Mouse (Mus musculus) c-Kit-positive CD71-positive TER-119-positive erythroid progenitor cells, embryonic 14.5 days (primary cell): ENCODE data around the gene Gm21860.
A peak's percentile ranks its signal among the peaks of the same experiment; 100 is the strongest.
"Not testable (repeated sequence)": the region's sequence is repeated elsewhere in the genome, so short reads cannot be mapped to it uniquely, and the experiment has no call there.

Experiments
- DNase-seq: peaks from one replicate; pipeline ENCODE4 v3.0.0-alpha.2; 2013; ENCODE audit warnings: low spot score

The Gm21860 gene

GRCm38 (mm10) chrY:90732101-90732542, 22.5 kb downstream of the Gm21860 start:
- DNase-seq, result peak; percentile 97

DNA sequence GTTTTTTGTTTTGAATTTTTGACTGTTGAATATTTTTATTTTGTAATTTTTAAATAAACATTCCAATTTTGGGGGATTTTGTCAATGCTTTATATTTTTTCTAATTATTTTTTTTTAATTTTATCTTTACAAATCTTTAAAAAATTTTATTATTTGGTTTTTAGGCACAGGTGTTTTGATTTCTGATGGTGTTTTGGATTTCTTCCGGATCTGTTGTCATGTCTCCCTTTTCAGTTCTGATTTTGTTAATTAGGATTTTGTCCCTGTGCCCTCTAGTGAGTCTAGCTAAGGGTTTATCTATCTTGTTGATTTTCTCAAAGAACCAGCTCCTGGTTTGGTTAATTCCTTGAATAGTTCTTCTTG, 23.0 kb downstream of the Gm21860 start:
- not testable (repeated sequence) for DNase-seq

- not testable (repeated sequence) for DNase-seq
These were observed 23.6 kb downstream of the Gm21860 start for GRCm38 (mm10) chrY:90730908-90731592.

GRCm38 (mm10) chrY:90729816-90730303, 24.8 kb downstream of the Gm21860 start:
- not testable (repeated sequence) for DNase-seq

DNA sequence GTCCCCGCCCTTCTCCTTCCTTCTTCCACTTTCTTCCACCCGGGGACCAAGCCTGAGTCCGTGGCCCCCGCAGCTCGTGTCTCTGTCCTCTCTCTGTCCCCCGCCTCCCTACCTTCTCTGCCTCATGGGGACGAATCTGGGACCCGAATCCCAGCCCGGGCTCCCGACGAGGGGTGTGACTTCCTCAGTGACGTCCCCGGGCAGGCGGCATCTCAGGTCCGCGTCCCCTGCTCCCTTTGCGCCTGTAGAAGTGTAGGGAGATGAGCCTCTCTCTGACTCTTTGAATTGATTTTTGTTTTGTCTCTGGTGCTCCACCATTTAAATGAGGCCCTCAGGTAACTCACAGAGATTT, 25.7 kb downstream of the Gm21860 start:
- not testable (repeated sequence) for DNase-seq

DNA sequence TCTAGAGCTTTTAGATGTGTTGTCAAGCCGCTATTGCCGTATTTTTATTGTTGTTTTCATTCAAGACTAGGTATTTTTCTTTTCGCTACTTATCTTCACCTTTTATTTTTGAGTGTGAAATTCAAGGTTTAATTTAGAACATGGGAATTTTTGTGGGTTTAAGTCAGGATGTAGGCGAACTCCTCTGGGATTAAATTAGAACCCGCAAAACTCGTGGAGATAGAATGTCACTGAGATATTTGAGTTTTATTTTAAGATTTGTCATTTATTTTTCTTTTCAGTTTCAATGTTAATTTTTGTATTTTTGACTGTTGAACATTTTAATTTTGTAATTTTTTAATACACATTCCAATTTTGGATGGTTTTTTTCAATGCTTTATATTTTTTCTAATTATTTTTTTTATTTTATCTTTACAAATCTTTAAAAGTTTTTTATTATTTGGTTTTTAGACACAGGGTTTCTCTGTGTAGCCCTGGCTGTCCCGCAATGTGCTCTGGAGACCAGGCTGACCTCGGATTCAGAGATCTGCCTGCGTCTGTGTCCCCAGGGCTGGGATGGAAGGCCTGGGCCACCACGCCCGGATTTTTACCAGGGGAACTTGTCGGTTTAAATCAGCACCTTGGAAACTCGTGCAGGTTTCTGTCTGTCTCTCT, 26.2 kb downstream of the Gm21860 start:
- not testable (repeated sequence) for DNase-seq

DNA sequence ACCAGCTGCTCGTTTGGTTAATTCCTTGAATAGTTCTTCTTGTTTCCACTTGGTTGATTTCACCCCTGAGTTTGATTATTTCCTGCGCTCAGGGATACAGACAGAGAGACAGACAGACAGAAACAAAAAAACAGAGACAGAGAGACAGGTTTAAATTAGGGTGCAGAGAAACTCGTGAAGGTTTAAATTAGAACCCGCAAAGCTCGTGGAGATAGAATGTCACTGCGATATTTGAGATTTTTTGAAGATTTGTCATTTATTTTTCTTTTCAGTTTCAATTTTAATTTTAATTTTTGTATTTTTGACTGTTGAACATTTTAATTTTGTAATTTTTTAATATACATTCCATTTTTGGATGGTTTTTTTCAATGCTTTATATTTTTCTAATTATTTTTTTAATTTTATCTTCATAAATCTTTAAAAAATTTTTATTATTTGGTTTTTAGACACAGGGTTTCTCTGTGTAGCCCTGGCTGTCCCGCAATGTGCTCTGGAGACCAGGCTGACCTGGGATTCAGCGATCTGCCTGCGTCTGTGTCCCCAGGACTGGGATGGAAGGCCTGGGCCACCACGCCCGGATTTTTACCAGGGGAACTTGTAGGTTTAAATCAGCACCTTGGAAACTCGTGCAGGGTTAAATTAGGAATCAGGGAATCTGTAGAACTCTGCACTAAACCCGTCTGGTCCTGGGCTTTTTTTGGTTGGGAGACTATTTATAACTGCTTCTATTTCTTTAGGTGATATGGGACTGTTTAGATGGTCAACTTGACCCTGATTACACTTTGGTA, 27.3 kb downstream of the Gm21860 start:
- not testable (repeated sequence) for DNase-seq

- DNase-seq, result peak; percentile 69
These were observed 28.7 kb downstream of the Gm21860 start for GRCm38 (mm10) chrY:90725701-90726451.

GRCm38 (mm10) chrY:90725166-90725565, 29.5 kb downstream of the Gm21860 start:
- DNase-seq, result not testable (repeated sequence)

- DNase-seq, result not testable (repeated sequence)
These were observed 30.5 kb downstream of the Gm21860 start for GRCm38 (mm10) chrY:90724014-90724709.

DNA sequence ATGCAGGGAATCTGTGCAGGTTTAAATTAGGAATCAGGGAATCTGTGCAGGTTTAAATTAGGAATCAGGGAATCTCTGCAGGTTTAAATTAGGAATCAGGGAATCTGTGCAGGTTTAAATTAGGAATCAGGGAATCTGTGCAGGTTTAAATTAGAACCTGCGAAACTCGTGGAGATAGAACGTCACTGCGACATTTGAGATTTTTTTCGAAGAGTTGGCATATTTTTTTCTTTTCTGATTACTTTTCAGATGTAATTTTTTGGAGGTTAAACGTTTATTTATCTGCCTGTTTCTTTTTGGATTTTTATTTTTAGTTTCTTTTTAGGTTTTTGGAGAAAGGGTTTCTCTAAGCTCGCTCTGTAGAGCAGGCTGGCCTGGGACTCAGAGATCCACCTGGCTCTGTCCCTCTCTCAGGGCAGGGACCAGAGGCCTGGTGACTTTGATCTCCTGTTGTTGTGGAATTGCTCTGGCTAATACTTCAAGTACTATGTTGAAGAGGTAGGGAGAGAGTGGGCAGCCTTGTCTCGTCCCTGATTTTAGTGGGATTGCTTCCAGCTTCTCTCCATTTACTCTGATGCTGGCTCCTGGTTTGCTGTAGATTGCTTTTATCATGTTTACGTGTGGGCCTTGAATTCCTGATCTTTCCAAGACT, 31.2 kb downstream of the Gm21860 start:
- not testable (repeated sequence) for DNase-seq

GRCm38 (mm10) chrY:90720505-90720904, 34.1 kb downstream of the Gm21860 start:
- DNase-seq, result not testable (repeated sequence)

- DNase-seq, result not testable (repeated sequence)
These were observed 35.0 kb downstream of the Gm21860 start for GRCm38 (mm10) chrY:90719403-90720232.

GRCm38 (mm10) chrY:90718583-90719402, 35.8 kb downstream of the Gm21860 start:
- not testable (repeated sequence) for DNase-seq

DNA sequence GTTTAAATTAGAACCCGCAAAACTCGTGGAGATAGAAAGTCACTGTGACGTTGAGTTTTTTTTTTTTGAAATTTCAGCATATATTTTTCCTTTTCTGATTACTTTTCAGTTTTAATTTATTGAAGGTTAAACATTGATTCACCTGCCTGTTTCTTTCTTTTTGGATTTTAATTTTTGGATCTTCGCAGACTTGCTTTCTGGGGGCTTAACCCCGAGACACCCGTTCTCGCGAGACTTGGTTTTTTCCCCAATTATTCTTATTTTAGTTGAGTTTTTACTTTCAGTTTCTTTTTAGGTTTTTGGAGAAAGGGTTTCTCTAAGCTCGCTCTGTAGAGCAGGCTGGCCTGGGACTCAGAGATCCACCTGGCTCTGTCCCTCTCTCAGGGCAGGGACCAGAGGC, 36.6 kb downstream of the Gm21860 start:
- DNase-seq, result not testable (repeated sequence)

DNA sequence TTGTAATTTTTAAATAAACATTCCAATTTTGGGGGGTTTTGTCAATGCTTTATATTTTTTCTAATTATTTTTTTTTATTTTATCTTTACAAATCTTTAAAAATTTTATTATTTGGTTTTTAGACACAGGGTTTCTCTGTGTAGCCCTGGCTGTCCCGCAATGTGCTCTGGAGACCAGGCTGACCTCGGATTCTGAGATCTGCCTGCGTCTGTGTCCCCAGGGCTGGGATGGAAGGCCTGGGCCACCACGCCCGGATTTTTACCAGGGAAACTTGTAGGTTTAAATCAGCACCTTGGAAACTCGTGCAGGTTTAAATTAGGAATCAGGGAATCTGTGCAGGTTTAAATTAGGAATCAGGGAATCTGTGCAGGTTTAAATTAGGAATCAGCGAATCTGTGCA, 37.1 kb downstream of the Gm21860 start:
- not testable (repeated sequence) for DNase-seq
